Mouse (Mus musculus): ENCODE measurements around the gene Htr5b.

Gene Htr5b

DNA sequence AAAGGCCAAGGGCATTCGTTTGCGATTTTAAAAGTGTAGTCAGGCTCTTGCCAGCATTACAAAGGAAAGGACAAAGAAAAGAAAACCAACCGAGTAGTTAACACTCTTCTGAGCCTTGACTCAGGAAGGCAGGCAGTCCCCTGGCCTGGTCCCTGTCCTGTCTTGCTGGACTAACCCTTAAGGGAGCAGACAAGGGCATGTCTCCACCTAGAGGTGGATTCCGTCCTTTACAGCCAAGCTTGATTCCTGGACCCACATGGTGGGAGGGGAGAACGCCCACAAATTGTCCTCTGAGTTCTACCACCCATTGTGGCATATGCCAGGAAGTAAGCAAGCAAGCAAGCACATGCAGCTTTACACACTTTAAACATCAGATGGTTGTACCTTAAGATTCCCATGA, 38.0 kb downstream of the Htr5b start:
- peak; percentile 88 for ATAC-seq (ENCODE audit: low TSS enrichment)

DNA sequence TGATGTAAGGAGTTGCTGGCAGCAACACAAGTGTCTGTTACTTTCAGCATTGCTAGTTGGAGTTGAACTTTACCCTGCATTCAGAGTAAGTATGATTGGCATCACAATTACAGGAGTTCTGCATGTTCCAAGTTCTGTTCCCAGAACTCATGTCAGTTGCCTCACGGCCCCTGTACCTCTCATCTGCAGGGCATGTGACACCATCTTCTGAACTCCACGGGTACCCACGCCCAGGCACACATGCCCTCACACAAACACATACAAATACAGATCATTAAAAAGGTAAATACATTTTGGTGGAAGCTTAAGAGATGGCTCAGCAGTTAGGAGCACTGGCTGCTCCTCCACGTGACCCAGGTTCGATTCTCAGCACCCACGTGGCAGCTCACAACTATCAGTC, 41.5 kb downstream of the Htr5b start:
- no peak for ATAC-seq (ENCODE audit: low TSS enrichment)

DNA sequence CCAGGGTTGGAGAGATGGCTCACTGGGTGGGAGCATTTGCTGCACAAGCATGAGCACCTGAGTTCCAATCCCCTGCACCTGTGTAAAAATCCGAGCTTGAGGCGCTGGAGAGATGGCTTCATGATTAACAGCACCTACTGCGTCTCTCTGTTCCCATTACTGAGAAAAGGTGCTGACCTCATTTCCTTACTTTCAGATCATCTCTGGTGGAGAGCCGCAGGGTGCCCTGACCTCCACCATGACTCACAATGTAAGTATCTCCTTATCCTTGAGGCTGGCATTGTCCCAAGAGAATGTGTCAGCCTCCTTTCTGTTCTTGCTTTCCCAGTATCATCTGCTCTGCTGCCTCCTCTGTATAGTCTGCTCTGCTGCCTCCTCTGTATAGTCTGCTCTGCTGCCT, 45.2 kb downstream of the Htr5b start:
- no peak for ATAC-seq (ENCODE audit: low TSS enrichment)

DNA sequence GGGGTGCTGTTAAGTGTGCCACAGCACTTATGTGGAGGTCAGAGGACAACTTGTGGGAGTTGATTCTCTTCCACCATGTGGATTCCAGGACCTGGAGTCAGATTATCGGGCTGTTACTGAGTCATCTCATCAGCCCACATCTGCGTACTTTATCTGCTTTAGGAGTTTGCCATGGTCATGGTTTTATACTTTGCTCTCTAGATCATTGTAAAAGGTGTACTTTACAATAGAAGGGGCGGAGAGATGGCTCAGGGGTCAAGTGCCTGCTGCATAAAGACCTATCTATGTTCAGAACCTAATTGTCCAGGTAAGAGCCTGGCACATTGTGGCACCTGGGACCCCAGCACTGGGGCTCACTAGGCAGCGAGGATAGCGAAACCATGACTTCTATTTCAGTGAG, 48.9 kb downstream of the Htr5b start:
- no peak for ATAC-seq (ENCODE audit: low TSS enrichment)

DNA sequence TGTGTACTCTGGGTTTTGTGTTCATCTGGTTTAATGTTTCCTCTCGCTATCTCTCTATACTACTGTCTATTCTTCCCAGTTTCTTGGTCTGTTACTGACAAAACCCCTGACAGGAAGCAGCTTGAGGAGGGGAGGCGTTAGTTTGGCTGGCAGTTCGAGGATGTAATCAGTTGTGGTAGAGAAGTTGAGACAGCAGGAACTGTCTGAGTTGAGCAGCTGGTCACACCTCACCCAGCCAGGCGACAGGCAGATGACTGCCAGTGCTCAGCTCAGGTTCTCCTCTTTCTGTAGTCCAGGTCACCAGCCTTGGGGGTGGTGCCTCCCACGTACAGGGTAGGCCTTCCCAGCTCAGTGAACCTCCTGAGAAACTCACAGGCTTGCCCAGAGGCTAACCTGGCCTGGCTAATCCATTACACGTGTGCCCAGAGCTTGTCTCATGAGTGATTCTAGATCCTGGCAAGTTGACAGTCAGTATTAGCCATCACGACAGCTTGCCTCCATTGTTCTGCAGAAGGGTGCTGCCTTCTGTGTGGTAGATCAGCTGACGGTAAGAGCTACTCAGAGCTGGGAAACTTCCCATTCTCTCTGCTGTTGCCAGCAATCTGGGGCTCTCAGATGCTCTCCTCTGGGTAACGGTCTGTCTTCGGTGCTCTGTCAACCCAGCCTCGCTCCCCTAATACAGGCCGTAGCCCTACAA, 49.8 kb downstream of the Htr5b start:
- peak; percentile 86 for ATAC-seq (ENCODE audit: low TSS enrichment)

DNA sequence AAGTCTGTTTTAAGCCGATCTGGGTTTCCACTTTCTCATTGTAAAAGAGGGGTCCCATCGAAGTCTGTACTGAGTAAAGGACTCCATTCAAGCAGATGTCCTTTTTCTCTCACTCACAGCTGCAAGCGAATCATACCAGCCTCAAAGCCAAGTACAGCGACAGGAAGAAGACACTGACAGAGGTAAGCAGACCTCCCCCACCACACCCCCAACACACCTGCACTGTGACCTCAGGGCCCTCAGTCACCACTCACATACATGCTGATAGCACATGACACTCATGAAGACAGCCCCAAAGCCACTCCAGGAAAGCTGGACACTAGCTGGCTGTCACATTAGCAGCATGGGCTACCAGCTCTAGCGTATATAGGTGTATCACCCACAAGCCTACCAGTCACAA, 50.5 kb downstream of the Htr5b start:
- ATAC-seq (ENCODE audit: low TSS enrichment) = no peak

DNA sequence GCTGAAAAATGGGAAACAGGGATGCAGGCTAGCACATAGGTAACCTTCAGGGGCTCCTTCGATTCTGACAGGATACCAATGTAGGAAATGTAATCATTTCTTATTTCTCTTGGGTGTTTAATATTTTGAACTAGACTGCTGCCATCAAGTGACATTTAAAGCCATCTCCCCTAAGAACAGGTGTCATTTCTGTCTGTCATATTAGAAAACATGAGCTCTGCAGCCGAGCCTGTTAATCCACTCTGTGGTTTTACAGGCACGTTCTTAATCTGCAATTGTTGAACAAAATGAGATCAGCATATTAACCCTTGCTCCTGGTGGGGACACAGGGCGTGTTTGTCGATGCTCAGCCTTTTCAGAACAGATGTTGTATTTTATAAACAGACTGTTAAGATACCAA, 56.8 kb downstream of the Htr5b start:
- ATAC-seq (ENCODE audit: low TSS enrichment) = no peak

DNA sequence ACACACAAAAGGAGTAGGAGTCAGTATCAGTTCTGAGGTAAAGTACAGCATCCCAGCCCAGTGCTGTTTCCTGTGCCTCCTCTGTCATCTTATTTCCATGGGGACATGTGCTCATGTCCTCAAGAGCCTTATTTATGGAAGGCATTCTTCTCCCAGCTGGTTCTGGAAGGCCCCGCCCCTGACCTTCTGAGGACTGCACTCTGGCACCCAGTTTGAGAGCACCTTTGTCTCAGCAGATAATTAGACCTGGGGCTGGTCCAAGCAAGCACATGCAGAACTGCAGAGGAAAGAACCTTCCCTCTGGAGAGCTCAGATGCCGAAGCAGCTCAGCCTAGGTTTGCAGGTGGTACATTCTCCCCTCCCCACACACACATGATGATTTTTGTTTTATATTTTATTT, 60.0 kb downstream of the Htr5b start:
- ATAC-seq (ENCODE audit: low TSS enrichment) = no peak

DNA sequence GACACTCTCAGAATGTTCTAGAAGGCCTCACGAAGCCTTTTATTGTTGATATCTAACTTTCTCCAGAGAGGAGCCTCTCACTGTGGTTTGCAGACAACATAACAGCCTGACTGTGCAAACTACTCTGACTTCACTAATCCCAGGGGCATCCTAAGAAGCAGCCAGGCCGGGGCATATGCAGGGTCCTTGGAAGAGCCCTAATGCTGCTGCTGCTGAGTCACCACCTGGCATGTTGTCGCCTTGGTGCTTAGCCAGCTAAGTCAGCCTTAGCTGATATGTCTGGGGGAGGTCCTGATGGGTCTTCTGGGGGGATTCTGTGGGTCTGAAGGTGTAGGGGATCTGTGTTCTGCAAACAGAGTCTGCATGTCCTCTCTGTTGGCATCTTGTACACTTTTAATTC, 62.0 kb downstream of the Htr5b start:
- no peak for ATAC-seq (ENCODE audit: low TSS enrichment)

DNA sequence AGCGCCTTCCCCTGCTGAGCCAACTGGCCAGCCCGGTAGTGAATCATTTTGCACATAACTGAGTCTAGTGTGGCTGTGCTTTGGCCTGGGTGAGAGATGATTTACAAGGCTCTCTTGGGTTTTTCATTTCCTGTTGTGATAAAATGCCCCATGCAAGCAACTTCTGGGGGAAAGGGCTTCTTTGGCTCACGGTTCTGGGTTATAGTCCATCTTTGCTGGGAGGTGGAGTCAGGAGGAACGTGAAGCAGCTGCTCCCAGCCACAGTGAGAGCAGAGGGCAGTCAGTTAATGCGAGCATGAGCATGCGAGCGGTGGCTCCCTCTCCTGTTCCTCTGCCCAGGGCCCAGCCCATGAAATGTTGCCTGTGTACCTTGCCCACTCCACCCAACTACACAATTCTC, 64.5 kb downstream of the Htr5b start:
- no peak for ATAC-seq (ENCODE audit: low TSS enrichment)

DNA sequence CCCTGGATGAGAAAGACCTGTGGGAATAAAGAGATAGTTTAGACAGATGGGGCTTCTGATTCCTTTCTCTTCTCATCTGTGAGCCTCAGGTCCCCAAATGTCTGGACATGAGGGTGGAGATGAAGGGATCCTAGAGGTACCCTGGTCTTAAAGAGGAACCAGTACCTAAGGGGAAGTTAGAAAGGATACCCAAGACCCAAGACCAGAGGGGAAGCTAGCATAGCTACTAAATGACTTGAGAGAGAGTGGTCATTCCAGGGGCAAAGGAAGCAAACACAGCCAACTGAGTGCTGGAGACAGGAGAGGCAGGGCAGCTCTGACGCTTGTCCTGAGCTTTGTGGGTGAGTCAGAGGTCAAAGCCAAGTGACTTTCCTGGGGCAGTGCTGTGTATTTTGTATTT, 65.6 kb downstream of the Htr5b start:
- ATAC-seq (ENCODE audit: low TSS enrichment) = no peak

DNA sequence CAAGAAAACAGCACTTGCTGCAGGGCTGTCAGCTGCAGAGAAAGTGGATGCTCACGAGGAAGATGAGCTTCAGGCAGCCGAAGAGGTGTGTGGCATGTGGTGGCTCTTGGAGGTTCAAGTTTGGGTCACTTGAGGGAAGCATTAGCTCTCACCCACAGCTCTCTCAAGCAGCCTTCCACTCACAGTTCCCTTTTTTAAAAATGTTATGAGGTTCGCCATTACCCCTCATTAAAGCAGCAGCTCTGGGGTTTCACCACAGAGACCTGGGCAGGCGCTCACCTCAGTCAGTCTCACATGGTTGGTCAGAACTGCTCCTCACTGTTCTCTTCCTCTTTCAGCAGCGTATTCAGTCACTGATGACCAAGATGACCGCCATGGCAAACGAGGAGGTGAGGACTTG, 66.4 kb downstream of the Htr5b start:
- ATAC-seq (ENCODE audit: low TSS enrichment) = no peak

DNA sequence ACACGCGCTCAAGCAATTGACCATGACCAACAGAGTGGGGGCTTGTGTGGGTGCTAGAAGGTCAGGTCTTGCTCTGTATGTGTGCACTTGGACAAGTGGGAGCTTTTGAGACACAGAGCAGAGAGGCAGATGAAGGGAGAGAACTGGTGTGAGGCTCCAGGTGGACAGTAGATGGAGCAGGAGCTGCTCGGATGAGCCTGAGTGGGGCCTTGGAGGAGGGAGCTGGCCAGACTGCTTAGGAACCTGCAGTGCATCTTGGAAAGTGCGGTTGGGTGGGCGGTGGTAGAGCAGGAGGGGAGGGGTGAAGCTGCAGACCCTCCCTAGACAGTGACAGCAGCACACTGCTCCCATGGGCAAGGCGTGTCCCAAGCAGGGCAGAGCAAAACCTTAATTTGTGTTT, 68.2 kb downstream of the Htr5b start:
- ATAC-seq (ENCODE audit: low TSS enrichment) = peak; percentile 78
